Mouse (Mus musculus) limb, embryonic 12.5 days (tissue): ENCODE measurements at regions not wholly inside any gene's neighbourhood (a gene's known extent, or its start where the extent isn't known, plus 50 kb on each side); places are given as distances from the start of the nearest gene placed in this dataset.

Source experiments
- ATAC-seq: fragments of 200-750 bp; cut with Nextera tagmentation; 2 replicates; pipeline ENCODE4 v1.8.0; 2017; ENCODE audit warnings: low read depth, moderate TSS enrichment; ENCODE audit not compliant: insufficient number of reproducible peaks, insufficient read depth, low FRiP score, low TSS enrichment
- H3K27ac ChIP-seq: fragments of 300-500 bp; sonication (generic); 2 replicates; pipeline ENCODE4 v1.5.1; 2016; ENCODE audit warnings: mild to moderate bottlenecking, moderate library complexity
- H3K27me3 ChIP-seq: fragments of 300-500 bp; sonication (generic); 2 replicates; pipeline ENCODE4 v1.6.1; 2016; ENCODE audit warnings: mild to moderate bottlenecking, moderate library complexity
- H3K36me3 ChIP-seq: fragments of 300-500 bp; sonication (generic); 2 replicates; pipeline ENCODE4 v1.6.1; 2016; ENCODE audit warnings: mild to moderate bottlenecking, moderate library complexity
- H3K4me1 ChIP-seq: fragments of 300-500 bp; sonication (generic); replicated peaks from 2 replicates; pipeline ENCODE4 v1.6.1; 2016
- H3K4me2 ChIP-seq: fragments of 300-500 bp; sonication (generic); 2 replicates; pipeline ENCODE4 v1.6.1; 2016; ENCODE audit warnings: mild to moderate bottlenecking, moderate library complexity
- H3K4me3 ChIP-seq: fragments of 300-500 bp; sonication (generic); replicated peaks from 2 replicates; pipeline ENCODE4 v1.5.1; 2016; ENCODE audit warnings: mild to moderate bottlenecking
- H3K9ac ChIP-seq: fragments of 300-500 bp; sonication (generic); replicated peaks from 2 replicates; pipeline ENCODE4 v1.6.1; 2016; ENCODE audit warnings: mild to moderate bottlenecking, moderate library complexity
- H3K9me3 ChIP-seq: fragments of 300-500 bp; sonication (generic); 2 replicates; pipeline ENCODE4 v1.6.1; 2016; ENCODE audit warnings: mild to moderate bottlenecking, moderate library complexity
- WGBS: fragments of 180-500 bp; shearing (Covaris S2); methylation state at CpG from one replicate; pipeline ENCODE4 v1.1.7; 2016; 5-methylcytosine and 5-hydroxymethylcytosine counted together

- no peaks in the 10 kb centered on the region for H3K36me3 ChIP-seq
- peaks cover 25% of the 10 kb centered on the region for H3K4me1 ChIP-seq
- WGBS = 67% methylated on average over 3 of the region's 3 CpGs
- H3K9me3 ChIP-seq = no peaks in the 10 kb centered on the region
- no peak overlapping the region for H3K9ac ChIP-seq
- H3K27me3 ChIP-seq = no peaks in the 10 kb centered on the region
- no peak overlapping the region for H3K4me3 ChIP-seq
- H3K4me2 ChIP-seq = peak overlapping the region; percentile 39
- 0 out of 2 replicates have a peak overlapping the region, but pooled peaks have one; percentile 23 for H3K27ac ChIP-seq
- ATAC-seq = no peak
Observed at GRCm38 (mm10) chr8:80262911-80263310, 205.1 kb upstream of the Hhip start.

DNA sequence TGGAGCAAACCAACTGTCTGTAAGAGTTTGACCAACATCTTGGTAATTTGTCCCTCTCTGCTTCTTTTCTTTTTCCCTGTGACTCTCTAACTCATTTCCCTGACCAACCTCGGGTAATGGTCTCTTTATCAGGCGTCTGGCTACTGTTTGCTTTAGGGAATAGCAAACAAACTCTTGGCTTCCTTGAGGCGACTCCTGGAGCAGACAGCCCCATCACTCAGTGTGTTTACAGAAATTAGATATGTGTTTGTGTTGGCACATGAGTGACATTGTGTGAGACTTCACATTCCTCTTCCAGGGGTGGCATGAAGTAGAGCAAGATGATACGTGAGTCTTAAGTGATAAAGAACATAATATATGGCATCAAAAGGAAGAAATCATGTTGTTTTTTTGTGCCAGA lies 195.7 kb upstream of the Hhip start:
- Histone ChIP-seq H3K4me2 (no peak overlapping the region), H3K4me3 (no peak overlapping the region), H3K4me1 (peaks cover 13% of the 10 kb centered on the region), H3K9ac (no peak overlapping the region), H3K27ac (no peak overlapping the region), H3K9me3 (no peaks in the 10 kb centered on the region), H3K27me3 (no peaks in the 10 kb centered on the region), H3K36me3 (no peaks in the 10 kb centered on the region)
- WGBS = 25% methylated on average over 4 of the region's 4 CpGs
- ATAC-seq = no peak

- no peak for ATAC-seq
- Histone ChIP-seq H3K4me2 (no peak overlapping the region), H3K4me3 (no peak overlapping the region), H3K27ac (no peak overlapping the region), H3K27me3 (no peaks in the 10 kb centered on the region), H3K4me1 (peaks cover 13% of the 10 kb centered on the region), H3K9me3 (no peaks in the 10 kb centered on the region), H3K36me3 (no peaks in the 10 kb centered on the region), H3K9ac (no peak overlapping the region)
- WGBS = 42% methylated on average over 3 of the region's 3 CpGs
Observed at GRCm38 (mm10) chr8:80251595-80251994, 193.8 kb upstream of the Hhip start.

DNA sequence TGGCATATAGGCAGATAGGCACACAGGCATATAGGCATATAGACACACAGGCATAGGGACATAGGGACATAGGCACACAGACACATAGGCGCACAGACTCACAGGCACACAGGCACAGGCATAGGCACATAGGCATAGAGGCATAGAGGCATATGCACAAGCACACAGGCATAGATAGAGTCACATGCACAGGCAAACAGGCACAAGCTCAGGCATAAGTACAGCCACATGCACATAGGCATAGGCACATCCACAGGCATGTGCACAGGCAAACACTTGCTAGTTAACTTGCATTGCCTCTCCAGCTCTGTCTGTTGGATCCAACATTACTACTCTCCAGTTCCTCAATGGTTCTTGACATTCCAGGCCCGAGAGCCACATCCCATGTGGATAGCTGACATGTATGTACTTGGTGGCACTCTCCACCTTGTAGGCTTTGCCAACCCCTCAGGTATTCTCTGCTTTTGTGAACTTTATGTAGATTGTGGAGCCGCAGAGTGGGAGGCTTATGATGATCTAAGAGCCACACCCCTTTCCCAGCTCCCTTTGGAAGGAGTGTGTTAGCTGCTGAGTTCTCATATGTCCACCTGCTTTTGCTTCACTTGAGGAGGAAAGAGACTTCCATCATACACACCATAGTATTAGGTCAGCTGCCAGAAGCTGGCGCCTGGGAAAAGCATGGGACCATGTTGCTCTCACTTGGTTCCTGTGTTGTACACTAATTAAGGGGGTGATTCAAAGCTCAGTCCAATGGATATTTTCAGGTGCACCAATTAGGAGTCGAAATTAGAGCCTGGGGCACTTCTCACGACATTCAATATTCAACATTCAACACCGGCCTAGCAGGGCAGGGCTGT lies 192.7 kb upstream of the Hhip start:
- Histone ChIP-seq H3K27ac (peak overlapping the region; percentile 73), H3K36me3 (no peaks in the 10 kb centered on the region), H3K27me3 (no peaks in the 10 kb centered on the region), H3K4me2 (no peak overlapping the region), H3K9ac (no peak overlapping the region), H3K9me3 (no peaks in the 10 kb centered on the region), H3K4me1 (peaks cover 13% of the 10 kb centered on the region), H3K4me3 (no peak overlapping the region)
- WGBS = 61% methylated on average over 7 of the region's 7 CpGs
- peak; percentile 42; the same call in 1 of the 2 replicates for ATAC-seq

DNA sequence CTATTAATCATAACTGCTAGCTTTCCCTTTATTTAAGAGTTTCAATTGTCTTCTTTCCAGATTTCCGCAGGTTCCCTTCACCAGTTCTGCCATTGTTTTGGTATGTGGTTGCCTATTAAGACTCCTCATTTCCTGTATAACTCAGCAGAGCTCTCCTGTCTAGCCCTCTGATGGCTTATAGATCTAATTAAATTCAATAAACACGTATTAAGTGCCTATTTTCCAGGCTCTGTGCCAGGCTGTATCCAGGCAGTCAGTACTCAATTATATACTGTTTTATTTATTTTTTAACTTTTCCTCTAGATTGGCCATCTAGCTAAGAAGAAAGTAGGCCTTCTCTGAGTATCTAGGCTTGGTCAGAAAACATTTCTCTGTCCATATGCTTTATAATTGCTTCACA lies 192.0 kb upstream of the Hhip start:
- 29% methylated on average over 2 of the region's 2 CpGs for WGBS
- Histone ChIP-seq H3K4me2 (no peak overlapping the region), H3K36me3 (no peaks in the 10 kb centered on the region), H3K4me1 (peaks cover 13% of the 10 kb centered on the region), H3K4me3 (no peak overlapping the region), H3K27me3 (no peaks in the 10 kb centered on the region), H3K27ac (peak overlapping the region; percentile 73), H3K9me3 (no peaks in the 10 kb centered on the region), H3K9ac (no peak overlapping the region)
- ATAC-seq = no peak

GRCm38 (mm10) chr8:80239879-80240278 lies 182.1 kb upstream of the Hhip start:
- ATAC-seq = no peak
- Histone ChIP-seq H3K4me2 (no peak overlapping the region), H3K36me3 (no peaks in the 10 kb centered on the region), H3K27me3 (no peaks in the 10 kb centered on the region), H3K4me3 (no peak overlapping the region), H3K27ac (no peak overlapping the region), H3K9ac (no peak overlapping the region), H3K4me1 (no peaks in the 10 kb centered on the region), H3K9me3 (peaks cover 3% of the 10 kb centered on the region; the same call in 1 of the 2 replicates)
- 79% methylated on average over 4 of the region's 4 CpGs for WGBS

DNA sequence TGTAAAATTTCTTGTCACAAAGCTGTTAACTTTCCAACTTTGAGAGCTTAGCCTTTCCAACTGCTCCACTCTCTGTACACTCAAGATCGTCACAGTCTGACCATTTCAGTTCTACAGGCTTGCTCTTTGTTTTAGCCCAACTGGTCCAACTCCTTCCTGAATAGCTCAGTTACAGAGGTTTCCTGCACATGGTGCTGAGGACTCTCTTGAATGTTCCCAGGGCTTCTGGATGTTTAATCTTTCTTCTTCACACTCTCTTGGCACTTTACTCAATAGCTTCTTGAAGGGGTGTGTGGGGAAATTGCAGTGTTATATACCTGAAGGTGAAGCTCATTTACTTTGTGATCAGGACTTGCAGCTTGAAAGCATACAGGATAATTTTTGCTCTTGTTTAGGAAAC lies 152.6 kb upstream of the Hhip start:
- H3K4me3 ChIP-seq = no peak overlapping the region
- ATAC-seq = no peak
- no peaks in the 10 kb centered on the region for H3K9me3 ChIP-seq
- H3K36me3 ChIP-seq = no peaks in the 10 kb centered on the region
- peaks cover 3% of the 10 kb centered on the region; the same call in 1 of the 2 replicates for H3K4me1 ChIP-seq
- H3K27ac ChIP-seq = no peak overlapping the region
- no peak overlapping the region for H3K4me2 ChIP-seq
- 71% methylated on average over 1 of the region's 1 CpGs for WGBS
- H3K9ac ChIP-seq = no peak overlapping the region
- no peaks in the 10 kb centered on the region for H3K27me3 ChIP-seq

DNA sequence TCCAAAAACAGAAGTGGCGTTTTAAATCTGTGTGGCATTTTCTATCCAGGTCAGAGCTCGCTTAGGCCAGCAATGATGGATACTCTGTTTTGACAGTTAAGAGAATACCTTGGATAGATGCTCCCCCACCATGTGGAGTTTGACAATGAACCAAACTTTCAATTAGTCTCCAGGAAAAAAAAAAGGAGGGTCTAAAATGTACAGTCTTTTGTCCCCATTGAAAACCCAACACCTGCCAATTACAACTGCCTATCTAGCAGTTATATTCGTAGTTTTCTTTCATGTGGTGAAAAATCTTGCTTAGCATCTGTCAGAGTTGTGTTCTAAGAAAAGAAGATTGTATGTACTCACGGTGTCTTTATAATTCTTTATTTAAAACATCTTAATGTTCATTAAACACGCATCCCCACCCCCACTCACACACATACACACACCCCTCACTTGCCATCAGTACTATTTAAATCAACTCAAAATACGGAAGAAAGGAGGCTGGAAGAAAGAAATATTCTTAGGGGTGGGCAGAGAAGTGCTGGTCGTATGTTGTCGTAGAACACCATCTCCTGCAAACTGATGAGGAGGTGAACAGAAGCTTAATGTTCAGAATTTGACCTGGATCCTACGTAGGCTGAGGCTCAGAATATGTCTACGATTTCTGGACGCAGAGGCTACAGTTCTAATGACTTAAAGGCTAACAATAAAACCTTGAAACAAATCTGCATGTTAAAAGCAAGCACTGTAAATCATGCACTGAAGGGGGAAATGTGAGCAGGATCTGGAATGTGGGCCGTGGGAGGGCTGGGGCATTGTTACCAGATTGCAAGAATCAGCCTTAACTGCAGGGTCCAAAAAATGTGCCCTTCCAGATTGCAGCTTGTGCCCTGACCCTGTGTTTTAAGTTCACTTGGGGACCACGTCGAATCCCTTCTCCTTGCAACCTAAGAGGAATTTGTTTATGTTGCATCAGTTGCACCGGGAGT lies 147.2 kb upstream of the Hhip start:
- Histone ChIP-seq H3K27ac (0 out of 2 replicates have a peak overlapping the region, but pooled peaks have one; percentile 17), H3K9me3 (no peaks in the 10 kb centered on the region), H3K4me3 (no peak overlapping the region), H3K4me2 (no peak overlapping the region), H3K36me3 (no peaks in the 10 kb centered on the region), H3K9ac (no peak overlapping the region), H3K27me3 (no peaks in the 10 kb centered on the region), H3K4me1 (peaks cover 20% of the 10 kb centered on the region)
- no peak for ATAC-seq
- WGBS = 37% methylated on average over 15 of the region's 15 CpGs

- ATAC-seq = no peak
- H3K27ac ChIP-seq = no peak overlapping the region
- no peak overlapping the region for H3K4me2 ChIP-seq
- H3K27me3 ChIP-seq = no peaks in the 10 kb centered on the region
- H3K4me3 ChIP-seq = no peak overlapping the region
- 36% methylated on average over 4 of the region's 4 CpGs for WGBS
- H3K9me3 ChIP-seq = no peaks in the 10 kb centered on the region
- H3K9ac ChIP-seq = no peak overlapping the region
- no peaks in the 10 kb centered on the region for H3K36me3 ChIP-seq
- H3K4me1 ChIP-seq = peaks cover 20% of the 10 kb centered on the region
Observed at GRCm38 (mm10) chr8:80203769-80204677, 146.2 kb upstream of the Hhip start.

DNA sequence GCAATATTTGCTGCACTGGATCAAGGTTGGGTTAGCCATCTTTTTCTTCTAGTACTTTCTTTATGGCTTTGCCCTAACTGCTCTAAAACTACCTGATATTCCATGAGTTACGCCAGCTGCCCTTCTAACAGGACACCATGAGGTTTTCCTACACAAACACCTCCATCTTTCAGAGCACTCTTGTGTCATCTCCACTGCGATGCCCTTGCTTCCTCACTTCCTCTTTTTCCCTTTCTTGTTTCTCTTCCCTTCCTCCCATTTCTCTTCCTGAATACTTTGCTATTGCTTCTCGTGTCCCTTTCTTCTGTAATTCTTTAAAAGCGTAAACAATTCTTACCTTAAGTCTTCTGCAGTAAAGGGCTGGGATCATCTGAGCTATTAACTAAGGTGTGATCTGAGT lies 139.9 kb upstream of the Hhip start:
- Histone ChIP-seq H3K27me3 (peaks cover 8% of the 10 kb centered on the region; the same call in 1 of the 2 replicates), H3K36me3 (no peaks in the 10 kb centered on the region), H3K9me3 (no peaks in the 10 kb centered on the region), H3K4me2 (no peak overlapping the region), H3K27ac (no peak overlapping the region), H3K4me1 (peaks cover 5% of the 10 kb centered on the region), H3K4me3 (no peak overlapping the region), H3K9ac (no peak overlapping the region)
- no peak for ATAC-seq
- 85% methylated on average over 4 of the region's 4 CpGs for WGBS
